Mouse (Mus musculus): Measurements from ENCODE around the gene Prl7a1. TPM values are rescaled to one million over a fixed set of nuclear protein-coding genes. Genes with fewer than 3 reads are reported as not detected.

The Prl7a1 gene
- total RNA-seq (2021), result not detected

DNA sequence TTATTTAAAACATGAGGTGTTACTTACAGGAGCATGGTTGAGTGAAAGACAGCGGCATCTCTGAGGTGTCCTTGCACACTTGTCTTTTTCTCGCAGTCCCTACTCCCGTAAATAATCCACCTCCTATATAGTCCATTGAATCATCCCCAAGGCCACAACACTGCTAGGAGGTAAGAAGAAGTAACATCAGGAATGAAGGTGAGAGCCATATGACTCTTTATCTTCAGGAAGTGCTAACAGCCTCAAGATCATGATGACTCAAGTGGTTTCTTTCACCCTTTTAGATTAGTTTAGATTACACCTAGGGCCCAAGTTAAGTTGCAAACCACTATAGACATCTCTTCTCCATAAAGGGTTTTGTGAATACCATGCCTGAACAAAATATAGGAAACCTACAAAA lies at the start of gene Prl7a1:
TSS of gene Prl7a1 (minus strand) at position 101 of the 400 bp plus-strand sequence.
- intact Hi-C loops (cut with DNase I), result no loop called here
- DNase-seq, result no peak

DNA sequence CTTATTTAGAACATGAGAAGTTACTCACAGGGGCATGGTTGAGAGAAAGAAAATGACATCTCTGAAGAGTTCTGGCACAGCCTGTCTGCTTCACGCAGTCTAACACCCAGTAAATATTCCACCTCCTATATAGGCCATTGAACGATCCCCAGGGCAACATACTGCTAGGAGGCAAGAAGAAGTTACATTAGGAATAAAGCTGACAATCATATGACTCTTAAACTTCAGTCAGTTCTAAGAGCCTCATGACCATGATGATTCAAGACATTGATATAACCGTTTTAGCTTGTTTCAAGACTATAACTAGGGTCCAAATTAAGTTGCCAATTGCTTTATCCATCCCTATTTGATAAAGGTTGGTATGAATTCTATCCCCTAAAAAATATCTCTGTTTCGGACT lies 25.6 kb upstream of the Prl7a1 start, which contains the start of gene Prl7a2:
TSS of gene Prl7a2 (minus strand) at position 101 of the 400 bp plus-strand sequence.
- no peak for DNase-seq
- intact Hi-C loops (cut with DNase I), result no loop called here

DNA sequence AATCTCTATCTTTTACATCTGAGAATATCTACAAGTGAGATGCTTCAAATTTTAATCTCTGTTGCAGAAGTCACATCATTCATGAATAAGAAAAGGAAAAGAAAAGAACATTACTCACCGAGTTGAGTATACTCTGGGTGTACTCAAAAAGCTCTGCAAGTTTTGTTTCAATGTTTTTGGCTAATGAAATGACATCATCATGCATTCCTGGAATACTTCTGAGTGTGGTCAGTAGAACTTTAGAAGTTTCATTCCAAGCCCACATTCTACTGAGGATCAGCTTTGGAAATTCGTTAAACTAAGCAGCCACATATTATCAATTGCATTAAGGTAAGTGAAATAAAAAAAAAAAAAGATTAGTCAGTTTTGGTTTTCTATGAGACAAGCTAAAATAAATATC lies 18.5 kb upstream of the Prl7a1 start:
- intact Hi-C loops (cut with DNase I), result no loop called here

DNA sequence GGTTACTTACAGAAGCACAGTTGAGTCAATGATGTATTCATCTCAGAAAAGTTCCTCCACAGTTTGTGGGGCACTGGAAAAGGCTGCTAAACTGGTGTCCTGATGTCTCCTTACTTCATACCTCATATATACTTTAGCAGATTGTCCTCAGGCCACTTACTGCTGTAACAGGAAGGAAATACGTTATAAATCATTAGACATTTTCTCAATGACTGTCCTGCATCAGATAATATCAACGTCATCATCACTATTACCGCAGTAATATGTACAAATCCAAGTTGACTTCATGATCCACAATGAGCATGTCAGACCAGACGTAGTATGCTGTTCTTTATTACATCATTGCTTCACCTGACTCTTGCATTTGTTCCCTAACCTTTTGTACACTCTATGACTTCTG lies 31.8 kb downstream of the Prl7a1 start, which contains the start of gene Prl7b1:
TSS of gene Prl7b1 (minus strand) at position 101 of the 400 bp plus-strand sequence.
- DNase-seq, result no peak
- intact Hi-C loops (cut with DNase I), result no loop called here

More for the DNA sequence above, 18.5 kb upstream of the Prl7a1 start:
- no peak for DNase-seq

Other genes starting within 250 kb of the Prl7a1 start
- not detected for gene Prl8a6, start 203.8 kb downstream of the Prl7a1 start, total RNA-seq (2021)
- gene Prl8a8, start 129.3 kb downstream of the Prl7a1 start, total RNA-seq (2021), result not detected
- gene Prl8a9, start 77.9 kb downstream of the Prl7a1 start, total RNA-seq (2021), result not detected
- not detected for gene Prl8a1, start 60.3 kb downstream of the Prl7a1 start, total RNA-seq (2021)
- not detected for gene Prl7b1, start 31.9 kb downstream of the Prl7a1 start, total RNA-seq (2021)
- not detected for gene Prl7a2, start 25.5 kb upstream of the Prl7a1 start, total RNA-seq (2021)
- not detected for gene Prl7d1, start 74.2 kb upstream of the Prl7a1 start, total RNA-seq (2021)
- gene Prl7c1, start 138.3 kb upstream of the Prl7a1 start, total RNA-seq (2021), result not detected
- gene Prl2a1, start 159.2 kb upstream of the Prl7a1 start, total RNA-seq (2021), result not detected
- gene Prl2c1, start 206.8 kb upstream of the Prl7a1 start, total RNA-seq (2021), result not detected

Data from heart, postnatal 10 days (tissue).